Mouse (Mus musculus): Measurements from ENCODE around the gene Tmem39a.

The Tmem39a gene

DNA sequence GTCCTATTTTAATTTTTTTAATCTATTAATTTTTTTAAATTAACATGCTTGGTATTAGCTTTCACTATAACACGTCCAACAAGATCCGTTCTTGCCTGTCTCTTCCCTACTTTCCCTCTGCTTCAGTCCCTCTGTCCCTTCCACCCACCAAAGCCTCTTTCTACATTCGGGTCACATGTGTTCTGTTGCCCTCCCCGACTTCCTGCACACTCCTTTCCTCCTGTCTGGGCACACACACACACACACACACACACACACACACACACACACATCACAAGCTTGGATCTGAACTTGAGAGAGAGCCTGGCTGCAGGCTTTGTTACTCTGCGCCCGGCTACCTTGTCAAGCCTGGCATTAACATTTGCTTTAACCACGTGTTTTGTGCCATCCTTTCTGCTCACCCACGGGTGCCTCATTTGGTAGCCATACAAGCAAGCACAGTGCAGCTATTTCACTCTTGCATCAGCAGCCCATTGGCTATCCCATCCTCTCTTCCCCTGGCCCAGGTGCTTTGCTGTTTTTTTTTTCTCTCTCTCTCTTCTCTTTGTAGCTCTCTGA, 77.4 kb downstream of the Tmem39a start:
- peak; percentile 50 for DNase-seq (ENCODE audit: low read depth)

DNA sequence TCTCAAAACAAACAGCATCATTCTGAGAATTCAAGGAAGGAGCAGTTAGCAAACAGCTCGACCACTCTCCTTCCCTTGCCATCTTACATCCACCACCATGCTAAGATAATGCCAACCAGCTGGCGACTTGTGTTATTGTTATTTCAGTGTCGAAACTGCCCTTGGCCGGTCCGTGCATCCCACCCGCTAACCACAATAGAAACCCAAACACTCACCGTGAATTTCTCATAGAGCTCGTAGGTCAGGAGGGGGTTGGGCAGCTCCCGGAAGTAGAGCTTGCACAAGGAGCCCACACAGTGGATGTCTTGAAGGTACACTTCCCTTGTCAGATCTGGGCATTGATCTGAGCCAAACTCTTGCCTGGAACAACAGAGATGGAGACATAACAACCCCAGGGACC, 78.2 kb downstream of the Tmem39a start:
- peak; percentile 72 for DNase-seq (ENCODE audit: low read depth)

- no peak for DNase-seq (ENCODE audit: low read depth)
Measured at GRCm38 (mm10) chr16:38637085-38637484, 78.6 kb downstream of the Tmem39a start.

Data from 416B (cell line).